Mouse (Mus musculus): Measurements from ENCODE around the gene Dgkd.

The Dgkd gene

GRCm38 (mm10) chr1:87848237-87848996, 4.7 kb upstream of the Dgkd start:
- in situ Hi-C loops (cut with MboI, MseI), result loop anchor here (5.0 kb wide), 1 partner anchor 91 kb away; the partner anchor contains the start of gene Atg16l1

GRCm38 (mm10) chr1:87849278-87849677, 3.8 kb upstream of the Dgkd start:
- in situ Hi-C loops (cut with MboI, MseI), result loop anchor here (5.0 kb wide), 1 partner anchor 92 kb away; the partner anchor contains the start of gene Atg16l1

- in situ Hi-C loops (cut with MboI, MseI), result no loop called here
These were observed 1.7 kb upstream of the Dgkd start for GRCm38 (mm10) chr1:87851344-87851743.

GRCm38 (mm10) chr1:87852081-87852790, 851 bp upstream of the Dgkd start:
- in situ Hi-C loops (cut with MboI, MseI), result no loop called here

GRCm38 (mm10) chr1:87853601-87854361, 694 bp downstream of the Dgkd start:
- in situ Hi-C loops (cut with MboI, MseI), result no loop called here

GRCm38 (mm10) chr1:87854411-87854810, 1.3 kb downstream of the Dgkd start:
- in situ Hi-C loops (cut with MboI, MseI), result no loop called here

GRCm38 (mm10) chr1:87854851-87855251, 1.8 kb downstream of the Dgkd start:
- in situ Hi-C loops (cut with MboI, MseI), result no loop called here

- in situ Hi-C loops (cut with MboI, MseI), result no loop called here
These were observed 2.4 kb downstream of the Dgkd start for GRCm38 (mm10) chr1:87855522-87855921.

- in situ Hi-C loops (cut with MboI, MseI), result no loop called here
These were observed 3.7 kb downstream of the Dgkd start for GRCm38 (mm10) chr1:87856823-87857222.

- in situ Hi-C loops (cut with MboI, MseI), result no loop called here
These were observed 4.9 kb downstream of the Dgkd start for GRCm38 (mm10) chr1:87858031-87858430.

- in situ Hi-C loops (cut with MboI, MseI), result no loop called here
These were observed 5.4 kb downstream of the Dgkd start for GRCm38 (mm10) chr1:87858529-87858928.

- in situ Hi-C loops (cut with MboI, MseI), result no loop called here
These were observed 10.5 kb downstream of the Dgkd start for GRCm38 (mm10) chr1:87863602-87864001.

GRCm38 (mm10) chr1:87864889-87865288, 11.8 kb downstream of the Dgkd start:
- in situ Hi-C loops (cut with MboI, MseI), result no loop called here

GRCm38 (mm10) chr1:87866672-87867071, 13.6 kb downstream of the Dgkd start:
- in situ Hi-C loops (cut with MboI, MseI), result no loop called here

GRCm38 (mm10) chr1:87871546-87871945, 18.5 kb downstream of the Dgkd start:
- in situ Hi-C loops (cut with MboI, MseI), result no loop called here

GRCm38 (mm10) chr1:87873081-87873480, 20.0 kb downstream of the Dgkd start:
- in situ Hi-C loops (cut with MboI, MseI), result no loop called here

GRCm38 (mm10) chr1:87876065-87876464, 23.0 kb downstream of the Dgkd start:
- in situ Hi-C loops (cut with MboI, MseI), result no loop called here

- in situ Hi-C loops (cut with MboI, MseI), result no loop called here
These were observed 24.6 kb downstream of the Dgkd start for GRCm38 (mm10) chr1:87877552-87878283.

GRCm38 (mm10) chr1:87879034-87879433, 25.9 kb downstream of the Dgkd start:
- in situ Hi-C loops (cut with MboI, MseI), result no loop called here

- in situ Hi-C loops (cut with MboI, MseI), result no loop called here
These were observed 26.6 kb downstream of the Dgkd start for GRCm38 (mm10) chr1:87879494-87880325.

GRCm38 (mm10) chr1:87880326-87880627, 27.2 kb downstream of the Dgkd start:
- in situ Hi-C loops (cut with MboI, MseI), result no loop called here
